Mouse (Mus musculus) brain, embryonic 14.5 days (tissue): ENCODE data around the gene 4930415O20Rik.

Source experiments
- CTCF ChIP-seq: fragments of 200-500 bp; IDR thresholded peaks from 2 replicates; pipeline ENCODE4 v1.5.1; 2012; ENCODE audit warnings: inconsistent platforms, mild to moderate bottlenecking, moderate library complexity, borderline replicate concordance; ENCODE audit not compliant: insufficient read depth, insufficient read length; ENCODE audit errors: extremely low read depth
- POLR2A ChIP-seq: fragments of 200-500 bp; IDR thresholded peaks from 2 replicates; pipeline ENCODE4 v1.6.1; 2012; ENCODE audit warnings: mild to moderate bottlenecking, inconsistent platforms, borderline replicate concordance; ENCODE audit not compliant: poor library complexity, insufficient read depth, insufficient read length, severe bottlenecking; ENCODE audit errors: extremely low read depth

- TF ChIP-seq POLR2A (no peak), CTCF (no peak)
Measured at GRCm38 (mm10) chr15:98595049-98595448, 24.2 kb downstream of the 4930415O20Rik start.
